Mouse (Mus musculus) liver, embryonic 15.5 days (tissue): ENCODE measurements around the gene Fam192a. TPM values are rescaled to one million over a fixed set of nuclear protein-coding genes. Genes with fewer than 3 reads are reported as not detected.

Experiments used
- ATAC-seq: fragments of 200-750 bp; cut with Nextera tagmentation; 2 replicates; pipeline ENCODE4 v1.8.0; 2017; ENCODE audit warnings: moderate number of reproducible peaks, mild to moderate bottlenecking, moderate library complexity; ENCODE audit not compliant: insufficient read depth
- H3K27ac ChIP-seq: fragments of 300-500 bp; sonication (generic); replicated peaks from 2 replicates; pipeline ENCODE4 v1.5.1; 2015; ENCODE audit warnings: mild to moderate bottlenecking, inconsistent platforms
- H3K27me3 ChIP-seq: fragments of 300-500 bp; sonication (generic); 2 replicates; pipeline ENCODE4 v1.6.1; 2015; ENCODE audit warnings: mild to moderate bottlenecking, inconsistent platforms
- H3K36me3 ChIP-seq: fragments of 300-500 bp; sonication (generic); replicated peaks from 2 replicates; pipeline ENCODE4 v1.6.1; 2015; ENCODE audit warnings: moderate library complexity, mild to moderate bottlenecking, inconsistent platforms
- H3K4me1 ChIP-seq: fragments of 300-500 bp; sonication (generic); replicated peaks from 2 replicates; pipeline ENCODE4 v1.6.1; 2015; ENCODE audit warnings: inconsistent platforms
- H3K4me2 ChIP-seq: fragments of 300-500 bp; sonication (generic); 2 replicates; pipeline ENCODE4 v1.6.1; 2015; ENCODE audit warnings: moderate library complexity, mild to moderate bottlenecking, inconsistent platforms
- H3K4me3 ChIP-seq: fragments of 300-500 bp; sonication (generic); replicated peaks from 2 replicates; pipeline ENCODE4 v1.5.1; 2015; ENCODE audit warnings: mild to moderate bottlenecking, inconsistent platforms
- H3K9ac ChIP-seq: fragments of 300-500 bp; sonication (generic); 2 replicates; pipeline ENCODE4 v1.6.1; 2015; ENCODE audit warnings: moderate library complexity, mild to moderate bottlenecking, inconsistent platforms
- H3K9me3 ChIP-seq: fragments of 300-500 bp; sonication (generic); replicated peaks from 2 replicates; pipeline ENCODE4 v1.6.1; 2016; ENCODE audit warnings: inconsistent platforms
- WGBS: fragments of 180-500 bp; shearing (Covaris S2); methylation state at CpG from one replicate; pipeline ENCODE4 v1.1.7; 2015; ENCODE audit warnings: mixed read lengths; ENCODE audit not compliant: insufficient replicate concordance; 5-methylcytosine and 5-hydroxymethylcytosine counted together
- polyA plus RNA-seq: library from polyadenylated mRNA; unstranded; fragments of >200 nt; fragmentation: Nextera tagmentation; extraction: Ambion mirVana; gene quantifications from 2 replicates; pipeline ENCODE4 v1.2.1, GENCODE M21; 2015

Fam192a gene
- polyA plus RNA-seq, 1 experiment from 2014 or later = 27.5 TPM

- Histone ChIP-seq H3K4me2 (no peak overlapping the region), H3K27ac (no peak overlapping the region), H3K4me1 (no peaks in the 10 kb centered on the region), H3K36me3 (peaks cover 11% of the 10 kb centered on the region), H3K4me3 (no peak overlapping the region), H3K9me3 (no peaks in the 10 kb centered on the region), H3K9ac (no peak overlapping the region), H3K27me3 (no peaks in the 10 kb centered on the region)
- 61% methylated on average over 1 of the region's 1 CpGs for WGBS
- no peak for ATAC-seq
Observed at GRCm38 (mm10) chr8:94569419-94569818, 32.4 kb downstream of the Fam192a start.

- no peaks in the 10 kb centered on the region for H3K36me3 ChIP-seq
- WGBS = 69% methylated on average over 8 of the region's 8 CpGs
- H3K4me3 ChIP-seq = no peak overlapping the region
- no peak overlapping the region for H3K27ac ChIP-seq
- H3K4me2 ChIP-seq = no peak overlapping the region
- H3K9me3 ChIP-seq = no peaks in the 10 kb centered on the region
- H3K4me1 ChIP-seq = no peaks in the 10 kb centered on the region
- H3K9ac ChIP-seq = no peak overlapping the region
- no peak for ATAC-seq
- H3K27me3 ChIP-seq = no peaks in the 10 kb centered on the region
Observed at GRCm38 (mm10) chr8:94568098-94568497, 33.7 kb downstream of the Fam192a start.

- Histone ChIP-seq H3K4me1 (no peaks in the 10 kb centered on the region), H3K27me3 (no peaks in the 10 kb centered on the region), H3K9me3 (no peaks in the 10 kb centered on the region), H3K4me2 (no peak overlapping the region), H3K9ac (no peak overlapping the region), H3K27ac (no peak overlapping the region), H3K36me3 (no peaks in the 10 kb centered on the region), H3K4me3 (no peak overlapping the region)
- no peak for ATAC-seq
- WGBS = 68% methylated on average over 8 of the region's 8 CpGs
Observed at GRCm38 (mm10) chr8:94567159-94567849, 34.5 kb downstream of the Fam192a start.

- no peak for ATAC-seq
- WGBS = 51% methylated on average over 15 of the region's 15 CpGs
Observed at GRCm38 (mm10) chr8:94566446-94567158, 35.2 kb downstream of the Fam192a start.

GRCm38 (mm10) chr8:94566033-94566432 lies 35.8 kb downstream of the Fam192a start:
- Histone ChIP-seq H3K9me3 (no peaks in the 10 kb centered on the region), H3K4me1 (no peaks in the 10 kb centered on the region), H3K4me2 (no peak overlapping the region), H3K27me3 (no peaks in the 10 kb centered on the region), H3K27ac (no peak overlapping the region), H3K9ac (no peak overlapping the region), H3K4me3 (no peak overlapping the region), H3K36me3 (no peaks in the 10 kb centered on the region)
- WGBS = 64% methylated on average over 6 of the region's 6 CpGs
- ATAC-seq = no peak

More at GRCm38 (mm10) chr8:94566446-94567158, 35.2 kb downstream of the Fam192a start:
- Histone ChIP-seq H3K4me1 (no peaks in the 10 kb centered on the region), H3K9ac (no peak overlapping the region), H3K36me3 (no peaks in the 10 kb centered on the region), H3K4me3 (no peak overlapping the region), H3K4me2 (no peak overlapping the region), H3K9me3 (no peaks in the 10 kb centered on the region), H3K27ac (no peak overlapping the region), H3K27me3 (no peaks in the 10 kb centered on the region)

- no peak overlapping the region for H3K27ac ChIP-seq
- no peaks in the 10 kb centered on the region for H3K4me1 ChIP-seq
- no peak overlapping the region for H3K4me2 ChIP-seq
- ATAC-seq = no peak
- no peaks in the 10 kb centered on the region for H3K36me3 ChIP-seq
- H3K4me3 ChIP-seq = no peak overlapping the region
- no peaks in the 10 kb centered on the region for H3K27me3 ChIP-seq
- H3K9ac ChIP-seq = no peak overlapping the region
- H3K9me3 ChIP-seq = no peaks in the 10 kb centered on the region
Observed at GRCm38 (mm10) chr8:94564421-94564820, 37.4 kb downstream of the Fam192a start.

- WGBS = 68% methylated on average over 5 of the region's 5 CpGs
- Histone ChIP-seq H3K36me3 (no peaks in the 10 kb centered on the region), H3K27me3 (no peaks in the 10 kb centered on the region), H3K4me2 (no peak overlapping the region), H3K9ac (no peak overlapping the region), H3K4me1 (no peaks in the 10 kb centered on the region), H3K9me3 (no peaks in the 10 kb centered on the region), H3K4me3 (no peak overlapping the region), H3K27ac (no peak overlapping the region)
- ATAC-seq = no peak
Observed at GRCm38 (mm10) chr8:94561256-94561655, 40.5 kb downstream of the Fam192a start.

- Histone ChIP-seq H3K4me2 (no peak overlapping the region), H3K9ac (no peak overlapping the region), H3K4me3 (no peak overlapping the region), H3K4me1 (no peaks in the 10 kb centered on the region), H3K27ac (no peak overlapping the region), H3K27me3 (no peaks in the 10 kb centered on the region), H3K36me3 (no peaks in the 10 kb centered on the region), H3K9me3 (no peaks in the 10 kb centered on the region)
- no peak for ATAC-seq
- 77% methylated on average over 3 of the region's 3 CpGs for WGBS
Observed at GRCm38 (mm10) chr8:94557281-94557680, 44.5 kb downstream of the Fam192a start.

GRCm38 (mm10) chr8:94552696-94553095 lies 49.1 kb downstream of the Fam192a start:
- H3K36me3 ChIP-seq = no peaks in the 10 kb centered on the region
- no peak overlapping the region for H3K27ac ChIP-seq
- no peak overlapping the region for H3K9ac ChIP-seq
- no peak overlapping the region for H3K4me2 ChIP-seq
- ATAC-seq = no peak
- no peaks in the 10 kb centered on the region for H3K4me1 ChIP-seq
- no peaks in the 10 kb centered on the region for H3K27me3 ChIP-seq
- H3K4me3 ChIP-seq = no peak overlapping the region
- no peaks in the 10 kb centered on the region for H3K9me3 ChIP-seq
- WGBS = 50% methylated on average over 2 of the region's 2 CpGs

GRCm38 (mm10) chr8:94551471-94552422 lies 50.0 kb downstream of the Fam192a start:
- H3K27ac ChIP-seq = no peak overlapping the region
- 50% methylated on average over 17 of the region's 17 CpGs for WGBS

GRCm38 (mm10) chr8:94549998-94550397 lies 51.8 kb downstream of the Fam192a start:
- no peak overlapping the region for H3K9ac ChIP-seq
- H3K4me1 ChIP-seq = no peaks in the 10 kb centered on the region
- H3K4me2 ChIP-seq = no peak overlapping the region
- no peak overlapping the region for H3K4me3 ChIP-seq
- no peak for ATAC-seq
- no peaks in the 10 kb centered on the region for H3K36me3 ChIP-seq
- H3K27me3 ChIP-seq = no peaks in the 10 kb centered on the region
- no peaks in the 10 kb centered on the region for H3K9me3 ChIP-seq
- H3K27ac ChIP-seq = 0 out of 2 replicates have a peak overlapping the region, but pooled peaks have one; percentile 19
- WGBS = 62% methylated on average over 5 of the region's 5 CpGs

More at GRCm38 (mm10) chr8:94551471-94552422, 50.0 kb downstream of the Fam192a start:
- no peak for ATAC-seq
- Histone ChIP-seq H3K36me3 (no peaks in the 10 kb centered on the region), H3K4me1 (no peaks in the 10 kb centered on the region), H3K9me3 (no peaks in the 10 kb centered on the region), H3K9ac (no peak overlapping the region), H3K4me2 (no peak overlapping the region), H3K4me3 (no peak overlapping the region), H3K27me3 (no peaks in the 10 kb centered on the region)
